Mouse (Mus musculus) splenic B cell, adult 2 months (primary cell): ENCODE data around the gene Npr1.

Experiments
- DNase-seq: peaks from one replicate; pipeline ENCODE4 v3.0.0-alpha.2; 2011; ENCODE audit warnings: low read depth, low spot score
- H3K27me3 ChIP-seq: 2 replicates; pipeline ENCODE4 v1.6.1; 2012; ENCODE audit warnings: mild to moderate bottlenecking, low read length, moderate library complexity, mixed read lengths; ENCODE audit not compliant: control insufficient read depth, poor library complexity, insufficient read depth, severe bottlenecking
- H3K36me3 ChIP-seq: 2 replicates; pipeline ENCODE4 v1.6.1; 2012; ENCODE audit warnings: mild to moderate bottlenecking, low read length, moderate library complexity, mixed read lengths; ENCODE audit not compliant: control insufficient read depth, poor library complexity, insufficient read depth, severe bottlenecking

Npr1 gene

GRCm38 (mm10) chr3:90465686-90466310 is at the start of gene Npr1:
TSS of gene Npr1 (minus strand) at chr3:90465866.
- DNase-seq, result no peak
- peaks cover 4% of the 10 kb centered on the region; the same call in 1 of the 2 replicates for H3K27me3 ChIP-seq
- no peaks in the 10 kb centered on the region for H3K36me3 ChIP-seq

- peaks cover under 1% of the 10 kb centered on the region; the same call in 1 of the 2 replicates for H3K36me3 ChIP-seq
These were observed 49.6 kb upstream of the Npr1 start for GRCm38 (mm10) chr3:90515242-90515641.

GRCm38 (mm10) chr3:90514691-90515090 is 49.0 kb upstream of the Npr1 start:
- peak; percentile 48 for DNase-seq
- Histone ChIP-seq H3K36me3 (no peaks in the 10 kb centered on the region), H3K27me3 (no peaks in the 10 kb centered on the region)

More at GRCm38 (mm10) chr3:90515242-90515641, 49.6 kb upstream of the Npr1 start:
- no peak for DNase-seq
- no peaks in the 10 kb centered on the region for H3K27me3 ChIP-seq

- peak; percentile 37 for DNase-seq
- H3K27me3 ChIP-seq, result no peaks in the 10 kb centered on the region
- H3K36me3 ChIP-seq, result no peaks in the 10 kb centered on the region
These were observed 48.3 kb upstream of the Npr1 start, which contains the start of the genes S100a1 and S100a13 for GRCm38 (mm10) chr3:90513796-90514590. TSS of gene S100a1 (minus strand) at chr3:90514392. TSS of gene S100a13 (plus strand) at chr3:90514435.

- H3K27me3 ChIP-seq, result no peaks in the 10 kb centered on the region
- DNase-seq, result no peak
- H3K36me3 ChIP-seq, result no peaks in the 10 kb centered on the region
These were observed 47.4 kb upstream of the Npr1 start for GRCm38 (mm10) chr3:90512948-90513642.

- no peaks in the 10 kb centered on the region for H3K27me3 ChIP-seq
- DNase-seq, result no peak
- peaks cover 2% of the 10 kb centered on the region; the same call in 1 of the 2 replicates for H3K36me3 ChIP-seq
These were observed 46.6 kb upstream of the Npr1 start for GRCm38 (mm10) chr3:90512276-90512675.

GRCm38 (mm10) chr3:90509747-90510123 is 44.1 kb upstream of the Npr1 start:
- DNase-seq, result no peak
- Histone ChIP-seq H3K27me3 (no peaks in the 10 kb centered on the region), H3K36me3 (peaks cover 14% of the 10 kb centered on the region)

GRCm38 (mm10) chr3:90508950-90509746 is 43.5 kb upstream of the Npr1 start, which contains the start of gene Chtop:
TSS of gene Chtop (minus strand) at chr3:90509498.
- Histone ChIP-seq H3K36me3 (peaks cover 14% of the 10 kb centered on the region), H3K27me3 (no peaks in the 10 kb centered on the region)
- peak; percentile 100 for DNase-seq

GRCm38 (mm10) chr3:90508287-90508949 is 42.8 kb upstream of the Npr1 start:
- Histone ChIP-seq H3K27me3 (no peaks in the 10 kb centered on the region), H3K36me3 (peaks cover 15% of the 10 kb centered on the region)
- DNase-seq, result peak; percentile 18

- H3K36me3 ChIP-seq, result peaks cover 24% of the 10 kb centered on the region
- no peaks in the 10 kb centered on the region for H3K27me3 ChIP-seq
- DNase-seq, result no peak
These were observed 40.7 kb upstream of the Npr1 start for GRCm38 (mm10) chr3:90506362-90506761.

- Histone ChIP-seq H3K36me3 (peaks cover 24% of the 10 kb centered on the region), H3K27me3 (no peaks in the 10 kb centered on the region)
- DNase-seq, result no peak
These were observed 39.5 kb upstream of the Npr1 start for GRCm38 (mm10) chr3:90505216-90505615.

GRCm38 (mm10) chr3:90503444-90503843 is 37.8 kb upstream of the Npr1 start:
- DNase-seq, result no peak
- peaks cover 27% of the 10 kb centered on the region for H3K36me3 ChIP-seq
- H3K27me3 ChIP-seq, result no peaks in the 10 kb centered on the region

- Histone ChIP-seq H3K27me3 (no peaks in the 10 kb centered on the region), H3K36me3 (peaks cover 14% of the 10 kb centered on the region)
- no peak for DNase-seq
These were observed 31.9 kb upstream of the Npr1 start for GRCm38 (mm10) chr3:90497597-90497996.
